Mouse (Mus musculus): ENCODE data around the gene Alox5ap. TPM values are rescaled to one million over a fixed set of nuclear protein-coding genes. Genes with fewer than 3 reads are reported as not detected.

The Alox5ap gene
- total RNA-seq, 2 experiments from 2014 or later: 7.9 to 17.8 TPM

Small RNA genes lying within 50 kb of the gene (microRNA-seq; reads per million reads assigned to microRNA genes)
- not detected for gene Gm24105

Other genes with a start within 250 kb of the Alox5ap start
- gene Uspl1, start 80.4 kb upstream of the Alox5ap start, total RNA-seq (2021): 10 to 100 TPM; 27.4 to 32.3 TPM
- 100 to 1,000 TPM; 233 to 278 TPM for gene Hmgb1, start 80.3 kb upstream of the Alox5ap start, total RNA-seq (2021)
- gene Medag, start 147.0 kb downstream of the Alox5ap start, total RNA-seq (2021): 10 to 100 TPM; 32.1 to 36.4 TPM
- under 1 TPM; 0.25 to 0.60 TPM for gene Tex26, start 174.9 kb downstream of the Alox5ap start, total RNA-seq (2021)

Data from gastrocnemius, postnatal 4 days (tissue).